8 mouse cellular contexts compared by ENCODE assay signal in genomic region chr2:152012222-152012621, GRCm38 (mm10). TPM values are rescaled to one million over a fixed set of nuclear protein-coding genes. Genes with fewer than 3 reads are reported as not detected.
DNase-seq lines count a peak whose midpoint lies in the region; ATAC-seq lines count a peak whose summit lies in the region.

No protein-coding gene starts in this region.

- ATAC-seq in inflammation-experienced regulatory T-cells, adult 6 months = no peak

- peak; percentile 67 for DNase-seq in kidney, adult 11 months
- no peak for DNase-seq in kidney, adult 18-20 months
- peak; percentile 34 to 45 for DNase-seq in adrenal gland, postnatal 36 days
- DNase-seq in kidney, adult 8-10 months = peak; percentile 48 to 61
- peak; percentile 25 to 44 for DNase-seq in lung, postnatal 4 days
- no peak for DNase-seq in left cerebral cortex, adult 11 months (ENCODE audit: low spot score)
- DNase-seq in spleen, postnatal 36 days (ENCODE audit: low spot score in 2 of 2) = no peak

RNA-seq across cellular contexts. Expression of gene Slc52a3, which starts 15.9 kb away (rescaled TPM):
- total RNA-seq in adrenal gland, postnatal 36 days (2021) = 1 to 10 TPM; 2.1 to 3.6 TPM
- 10 to 100 TPM in 1 of 3 experiments, 1 to 10 TPM in 2; 5.3 to 16.5 (median 8.9) TPM for polyA plus RNA-seq in inflammation-experienced regulatory T-cells, adult 6 months (2017; shearing (Covaris generic))

RNA-seq across cellular contexts. Expression of gene Fam110a, which starts 32.2 kb away (rescaled TPM):
- total RNA-seq in adrenal gland, postnatal 36 days (2021) = 1 to 10 TPM; 8.5 to 9.6 TPM
- polyA plus RNA-seq in inflammation-experienced regulatory T-cells, adult 6 months (2017; shearing (Covaris generic)) = 10 to 100 TPM; 16.4 to 27.4 (median 18.3) TPM

Comparison
In these comparisons a context has a peak if more than half of its experiments do, and no peak if none do; other contexts are left out.
1. DNase-seq: peak in kidney, adult 11 months (single experiment), adrenal gland, postnatal 36 days (2 of 2), kidney, adult 8-10 months (2 of 2) and lung, postnatal 4 days (2 of 2); none in kidney, adult 18-20 months (single experiment), left cerebral cortex, adult 11 months (single experiment) and spleen, postnatal 36 days (0 of 2).